Mouse (Mus musculus) lung, embryonic 14.5 days (tissue): ENCODE measurements around the gene D10Jhu81e. TPM values are rescaled to one million over a fixed set of nuclear protein-coding genes. Genes with fewer than 3 reads are reported as not detected.

Experiments used
- ATAC-seq: fragments of 200-750 bp; cut with Nextera tagmentation; 2 replicates; pipeline ENCODE4 v1.8.0; 2017; ENCODE audit warnings: mild to moderate bottlenecking, moderate TSS enrichment, moderate library complexity; ENCODE audit not compliant: insufficient read depth
- DNase-seq: peaks from one replicate; pipeline ENCODE4 v3.0.0-alpha.2; 2015
- H3K27ac ChIP-seq: fragments of 300-500 bp; sonication (generic); 2 replicates; pipeline ENCODE4 v1.5.1; 2014; ENCODE audit warnings: low read depth, mild to moderate bottlenecking, moderate library complexity
- H3K27me3 ChIP-seq: fragments of 300-500 bp; sonication (generic); 2 replicates; pipeline ENCODE4 v1.6.1; 2014; ENCODE audit warnings: low read length, control low read depth; ENCODE audit not compliant: insufficient read depth
- H3K36me3 ChIP-seq: fragments of 300-500 bp; sonication (generic); 2 replicates; pipeline ENCODE4 v1.6.1; 2014; ENCODE audit warnings: control low read depth; ENCODE audit not compliant: insufficient read depth
- H3K4me1 ChIP-seq: fragments of 300-500 bp; sonication (generic); 2 replicates; pipeline ENCODE4 v1.6.1; 2014; ENCODE audit warnings: antibody characterized with exemption, control low read depth; ENCODE audit not compliant: insufficient read depth
- H3K4me2 ChIP-seq: fragments of 300-500 bp; sonication (generic); 2 replicates; pipeline ENCODE4 v1.6.1; 2014; ENCODE audit warnings: mild to moderate bottlenecking
- H3K4me3 ChIP-seq: fragments of 300-500 bp; sonication (generic); 2 replicates; pipeline ENCODE4 v1.5.1; 2014; ENCODE audit warnings: low read depth, low read length
- H3K9ac ChIP-seq: fragments of 300-500 bp; sonication (generic); 2 replicates; pipeline ENCODE4 v1.6.1; 2014
- H3K9me3 ChIP-seq: fragments of 300-500 bp; sonication (generic); 2 replicates; pipeline ENCODE4 v1.6.1; 2016; ENCODE audit warnings: low read depth, low read length, control low read depth
- CTCF ChIP-seq: IDR thresholded peaks from 2 replicates; pipeline ENCODE4 v1.5.1; 2016; ENCODE audit warnings: antibody characterized with exemption, low read depth
- WGBS: fragments of 180-500 bp; shearing (Covaris S2); extraction: QIAGEN DNeasy Blood & Tissue Kit; methylation state at CpG from one replicate; pipeline ENCODE4 v1.1.7; 2014; 5-methylcytosine and 5-hydroxymethylcytosine counted together
- polyA plus RNA-seq: library from polyadenylated mRNA; unstranded; fragments of >200 nt; fragmentation: Nextera tagmentation; extraction: Ambion mirVana; gene quantifications from 2 replicates; pipeline ENCODE4 v1.2.1, GENCODE M21; 2014

The D10Jhu81e gene
- polyA plus RNA-seq, 1 experiment from 2014 or later: 19.7 TPM

DNA sequence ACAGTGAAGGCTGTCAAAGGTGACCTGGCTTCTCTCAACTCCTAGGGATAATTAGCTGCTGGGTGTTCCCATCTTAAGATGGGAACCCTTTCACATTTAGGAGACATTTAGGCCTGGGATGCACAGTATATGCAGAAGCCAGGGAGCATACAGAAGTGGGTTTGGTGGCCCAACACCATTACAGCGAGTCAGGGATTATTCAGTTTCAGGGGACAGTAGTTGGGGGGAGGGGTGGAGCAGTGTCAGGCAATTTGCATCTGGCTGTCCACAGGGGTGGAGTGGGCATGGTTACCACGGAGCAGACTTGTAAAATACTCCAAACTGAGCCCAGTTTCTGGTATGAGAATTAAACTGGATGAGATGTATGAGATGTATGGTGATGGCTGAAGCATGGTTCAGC is 863 bp upstream of the D10Jhu81e start:
- no peak overlapping the region for H3K9ac ChIP-seq
- TF ChIP-seq CTCF: no peak
- no peaks in the 10 kb centered on the region for H3K27me3 ChIP-seq
- no peak overlapping the region for H3K27ac ChIP-seq
- 51% methylated on average over 2 of the region's 2 CpGs for WGBS
- peaks cover 75% of the 10 kb centered on the region for H3K36me3 ChIP-seq
- peak overlapping the region; percentile 83 for H3K4me2 ChIP-seq
- H3K4me3 ChIP-seq: peak overlapping the region; percentile 86; the same call in 1 of the 2 replicates
- ATAC-seq (no peak), DNase-seq (no peak)
- H3K9me3 ChIP-seq: no peaks in the 10 kb centered on the region
- H3K4me1 ChIP-seq: peaks cover 6% of the 10 kb centered on the region; the same call in 1 of the 2 replicates

GRCm38 (mm10) chr10:78168792-78169191 is 790 bp downstream of the D10Jhu81e start:
- H3K4me1 ChIP-seq: peaks cover 6% of the 10 kb centered on the region; the same call in 1 of the 2 replicates
- no peak for TF ChIP-seq CTCF
- peak overlapping the region; percentile 86 for H3K4me3 ChIP-seq
- H3K4me2 ChIP-seq: peak overlapping the region; percentile 83
- no peak overlapping the region for H3K27ac ChIP-seq
- 82% methylated on average over 11 of the region's 11 CpGs for WGBS
- no peaks in the 10 kb centered on the region for H3K27me3 ChIP-seq
- peak overlapping the region; percentile 77 for H3K9ac ChIP-seq
- DNase-seq: no peak
- ATAC-seq: no peak
- H3K36me3 ChIP-seq: peaks cover 72% of the 10 kb centered on the region
- H3K9me3 ChIP-seq: no peaks in the 10 kb centered on the region

GRCm38 (mm10) chr10:78167775-78168174 is 1.8 kb downstream of the D10Jhu81e start:
- no peak overlapping the region; the same call in 1 of the 2 replicates for H3K9ac ChIP-seq
- ATAC-seq (no peak), DNase-seq (no peak)
- peaks cover 72% of the 10 kb centered on the region for H3K36me3 ChIP-seq
- H3K4me2 ChIP-seq: no peak overlapping the region
- H3K27ac ChIP-seq: no peak overlapping the region
- no peak for TF ChIP-seq CTCF
- no peak overlapping the region for H3K4me3 ChIP-seq
- H3K9me3 ChIP-seq: no peaks in the 10 kb centered on the region
- H3K27me3 ChIP-seq: no peaks in the 10 kb centered on the region
- H3K4me1 ChIP-seq: peaks cover 6% of the 10 kb centered on the region; the same call in 1 of the 2 replicates

DNA sequence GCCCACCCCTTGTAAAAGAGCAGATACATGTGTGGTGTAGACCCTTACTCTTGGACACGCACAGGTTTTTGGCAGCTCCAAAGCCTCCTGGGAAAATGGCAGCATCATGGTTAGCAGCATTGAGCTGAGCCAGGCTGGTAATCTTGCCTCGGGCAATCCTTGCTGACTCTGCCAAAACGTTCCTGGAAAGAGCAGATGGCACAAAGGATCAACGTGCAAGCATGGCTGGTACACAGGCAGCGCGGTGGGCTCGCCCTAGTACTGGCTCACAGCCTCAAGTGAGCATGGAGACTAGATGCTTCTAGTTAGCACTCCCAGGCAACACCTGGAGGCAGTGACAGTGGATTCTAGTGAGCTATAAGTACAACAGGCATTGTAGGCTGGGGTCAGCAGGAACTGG is 2.2 kb downstream of the D10Jhu81e start:
- H3K4me1 ChIP-seq: peaks cover 6% of the 10 kb centered on the region; the same call in 1 of the 2 replicates
- peaks cover 72% of the 10 kb centered on the region for H3K36me3 ChIP-seq
- no peaks in the 10 kb centered on the region for H3K27me3 ChIP-seq
- DNase-seq (no peak), ATAC-seq (no peak)
- no peak overlapping the region for H3K27ac ChIP-seq
- H3K4me2 ChIP-seq: no peak overlapping the region
- H3K9ac ChIP-seq: no peak overlapping the region; the same call in 1 of the 2 replicates
- no peak overlapping the region for H3K4me3 ChIP-seq
- H3K9me3 ChIP-seq: no peaks in the 10 kb centered on the region
- TF ChIP-seq CTCF: no peak
- 88% methylated on average over 7 of the region's 7 CpGs for WGBS

DNA sequence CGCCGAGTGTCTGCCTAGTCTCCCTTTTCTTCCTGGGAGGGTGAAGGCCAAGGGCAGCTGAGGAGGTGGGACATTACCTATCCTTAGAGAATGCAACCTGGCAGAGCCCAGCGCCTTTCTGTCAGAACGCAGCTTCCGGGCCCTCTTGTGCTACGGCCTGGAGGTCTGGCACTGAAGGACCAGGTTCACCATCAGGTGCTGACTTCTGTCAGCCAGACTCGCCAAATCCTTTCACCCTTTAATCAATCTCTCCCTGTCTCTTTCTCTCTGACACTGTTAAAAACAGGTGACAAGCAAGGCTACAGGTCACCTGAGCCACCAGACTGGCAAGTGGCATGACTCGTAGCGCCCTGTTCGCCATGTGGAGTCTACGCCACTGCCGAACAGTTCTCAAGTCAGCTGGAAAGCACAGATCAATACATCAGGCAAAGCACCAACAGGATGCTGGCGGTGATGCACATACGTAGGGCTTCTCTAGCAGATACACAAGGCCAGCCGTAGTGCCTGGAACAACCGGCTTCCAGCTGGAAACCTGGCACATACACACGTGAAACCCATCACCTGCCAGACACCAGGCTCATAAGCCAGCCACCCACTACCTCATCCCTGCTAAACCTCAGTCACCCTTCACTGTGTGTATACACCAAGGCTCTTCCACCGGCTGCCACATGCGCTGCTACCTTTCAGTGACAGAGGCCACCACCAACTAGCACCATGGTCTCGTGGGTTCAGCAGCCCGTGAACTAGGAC is 4.2 kb downstream of the D10Jhu81e start:
- Histone ChIP-seq H3K27ac (no peak overlapping the region), H3K36me3 (peaks cover 61% of the 10 kb centered on the region), H3K4me2 (no peak overlapping the region), H3K9ac (no peak overlapping the region), H3K9me3 (no peaks in the 10 kb centered on the region), H3K27me3 (no peaks in the 10 kb centered on the region), H3K4me1 (peaks cover 6% of the 10 kb centered on the region; the same call in 1 of the 2 replicates), H3K4me3 (no peak overlapping the region)
- no peak for ATAC-seq
- 91% methylated on average over 21 of the region's 21 CpGs for WGBS
- no peak for TF ChIP-seq CTCF
- DNase-seq: no peak

DNA sequence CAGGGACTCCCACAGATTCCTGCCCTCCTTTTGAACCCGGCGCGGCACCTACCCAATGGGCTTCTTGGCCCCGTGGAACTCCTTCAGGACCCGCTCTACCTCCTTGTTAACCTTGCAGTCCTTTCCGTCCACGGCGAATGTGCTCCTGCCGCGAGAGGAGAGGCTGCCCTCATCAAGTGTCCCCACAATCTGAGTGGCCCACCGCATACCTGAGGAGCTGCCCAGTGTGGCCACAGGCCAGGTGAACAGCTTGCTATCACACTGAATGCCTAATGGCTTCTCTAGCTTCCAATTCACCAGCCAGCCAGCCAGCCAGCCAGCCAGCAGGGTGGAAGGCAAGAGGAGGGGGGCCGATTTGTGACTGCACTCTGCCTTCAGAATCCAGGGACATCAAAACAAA is 4.8 kb downstream of the D10Jhu81e start:
- H3K9ac ChIP-seq: no peak overlapping the region
- DNase-seq: no peak
- 87% methylated on average over 12 of the region's 12 CpGs for WGBS
- peaks cover 8% of the 10 kb centered on the region; the same call in 1 of the 2 replicates for H3K4me1 ChIP-seq
- no peaks in the 10 kb centered on the region for H3K27me3 ChIP-seq
- peaks cover 61% of the 10 kb centered on the region for H3K36me3 ChIP-seq
- ATAC-seq: no peak
- H3K9me3 ChIP-seq: no peaks in the 10 kb centered on the region
- no peak for TF ChIP-seq CTCF
- no peak overlapping the region for H3K27ac ChIP-seq
- H3K4me3 ChIP-seq: no peak overlapping the region
- H3K4me2 ChIP-seq: no peak overlapping the region

- TF ChIP-seq CTCF: peak; percentile 81
- no peak overlapping the region for H3K4me2 ChIP-seq
- H3K27ac ChIP-seq: no peak overlapping the region
- H3K4me3 ChIP-seq: no peak overlapping the region
- H3K9me3 ChIP-seq: no peaks in the 10 kb centered on the region
- 29% methylated on average over 4 of the region's 4 CpGs for WGBS
- ATAC-seq (no peak), DNase-seq (peak; percentile 86)
- H3K36me3 ChIP-seq: peaks cover 61% of the 10 kb centered on the region
- peaks cover 12% of the 10 kb centered on the region; the same call in 1 of the 2 replicates for H3K4me1 ChIP-seq
- no peaks in the 10 kb centered on the region for H3K27me3 ChIP-seq
- H3K9ac ChIP-seq: no peak overlapping the region
Observed at GRCm38 (mm10) chr10:78163923-78164322, 5.7 kb downstream of the D10Jhu81e start.
